Mouse (Mus musculus) hindbrain, postnatal 0 days (tissue): Measurements from ENCODE around the gene Alyref. TPM values are rescaled to one million over a fixed set of nuclear protein-coding genes. Genes with fewer than 3 reads are reported as not detected.

Source experiments
- ATAC-seq: fragments of 200-750 bp; cut with Nextera tagmentation; 2 replicates; pipeline ENCODE4 v1.8.0; 2017; ENCODE audit warnings: mild to moderate bottlenecking, moderate TSS enrichment, moderate library complexity
- DNase-seq: peaks from one replicate; pipeline ENCODE4 v3.0.0-alpha.2; 2015; ENCODE audit warnings: low spot score
- H3K27ac ChIP-seq: fragments of 300-500 bp; sonication (generic); 2 replicates; pipeline ENCODE4 v1.5.1; 2014; ENCODE audit warnings: mild to moderate bottlenecking
- H3K27me3 ChIP-seq: fragments of 300-500 bp; sonication (generic); 2 replicates; pipeline ENCODE4 v1.6.1; 2014; ENCODE audit warnings: low read length, mixed read lengths; ENCODE audit not compliant: insufficient read depth
- H3K36me3 ChIP-seq: fragments of 300-500 bp; sonication (generic); 2 replicates; pipeline ENCODE4 v1.6.1; 2014; ENCODE audit warnings: low read length, mixed read lengths; ENCODE audit not compliant: insufficient read depth
- H3K4me1 ChIP-seq: fragments of 300-500 bp; sonication (generic); 2 replicates; pipeline ENCODE4 v1.6.1; 2014; ENCODE audit warnings: antibody characterized with exemption, low read length, mixed read lengths; ENCODE audit not compliant: insufficient read depth
- H3K4me2 ChIP-seq: fragments of 300-500 bp; sonication (generic); 2 replicates; pipeline ENCODE4 v1.6.1; 2014; ENCODE audit warnings: low read depth, mild to moderate bottlenecking, low read length, moderate library complexity, mixed read lengths
- H3K4me3 ChIP-seq: fragments of 300-500 bp; sonication (generic); 2 replicates; pipeline ENCODE4 v1.5.1; 2014; ENCODE audit warnings: low read length
- H3K9ac ChIP-seq: fragments of 300-500 bp; sonication (generic); replicated peaks from 2 replicates; pipeline ENCODE4 v1.6.1; 2014; ENCODE audit warnings: mild to moderate bottlenecking, low read length, moderate library complexity, mixed read lengths
- H3K9me3 ChIP-seq: fragments of 300-500 bp; sonication (generic); 2 replicates; pipeline ENCODE4 v1.6.1; 2016; ENCODE audit warnings: low read length, mixed read lengths
- CTCF ChIP-seq: IDR thresholded peaks from 2 replicates; pipeline ENCODE4 v1.5.1; 2016; ENCODE audit warnings: antibody characterized with exemption, control low read depth, low read depth
- WGBS: fragments of 180-500 bp; shearing (Covaris S2); extraction: QIAGEN DNeasy Blood & Tissue Kit; methylation state at CpG from one replicate; pipeline ENCODE4 v1.1.7; 2014; 5-methylcytosine and 5-hydroxymethylcytosine counted together
- polyA plus RNA-seq: library from polyadenylated mRNA; unstranded; fragments of >200 nt; fragmentation: Nextera tagmentation; extraction: Ambion mirVana; gene quantifications from 2 replicates; pipeline ENCODE4 v1.2.1, GENCODE M21; 2015
- total RNA-seq: library from RNA; depleted of rRNA; stranded (reverse); fragments of >200 nt; gene quantifications from 2 replicates; pipeline ENCODE4 v1.2.3, GENCODE M21; 2014

Alyref gene
- total and polyA plus RNA-seq, 2 experiments from 2014 or later = 95.2 to 185 TPM

- peak overlapping the region; percentile 41; the same call in 1 of the 2 replicates for H3K27ac ChIP-seq
- ATAC-seq (no peak), DNase-seq (no peak)
- no peak for TF ChIP-seq CTCF
- peaks cover 17% of the 10 kb centered on the region for H3K4me1 ChIP-seq
- peak overlapping the region; percentile 25; the same call in 1 of the 2 replicates for H3K4me2 ChIP-seq
- H3K9me3 ChIP-seq = no peaks in the 10 kb centered on the region
- H3K27me3 ChIP-seq = no peaks in the 10 kb centered on the region
- no peak overlapping the region; the same call in 1 of the 2 replicates for H3K9ac ChIP-seq
- 35% methylated on average over 5 of the region's 5 CpGs for WGBS
- H3K36me3 ChIP-seq = 0 out of 2 replicates have a peak, but pooled peaks cover 5% of the 10 kb centered on the region
- no peak overlapping the region for H3K4me3 ChIP-seq
Observed at GRCm38 (mm10) chr11:120630401-120630871, 32.3 kb upstream of the Alyref start.

DNA sequence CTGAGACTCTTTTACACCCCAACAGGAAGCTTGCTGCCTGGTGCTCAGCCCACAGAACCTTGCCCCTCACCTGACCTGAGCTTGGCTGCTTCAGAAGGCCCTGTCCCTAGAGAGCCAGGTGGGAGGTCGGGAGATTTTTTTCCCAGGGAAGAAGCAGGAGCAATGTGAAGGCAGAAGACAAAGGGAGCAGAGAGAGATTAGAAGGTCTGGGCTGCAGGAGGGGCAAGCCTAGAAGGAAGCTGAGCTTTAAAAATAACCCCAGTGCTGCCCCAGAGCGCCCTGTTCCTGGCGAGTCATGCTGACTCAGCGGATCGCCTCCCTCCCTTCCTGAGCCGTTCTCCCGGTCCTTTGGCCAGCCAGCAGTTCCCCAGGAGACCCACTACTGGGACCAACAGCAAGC is 31.7 kb upstream of the Alyref start:
- Histone ChIP-seq H3K4me2 (0 out of 2 replicates have a peak overlapping the region, but pooled peaks have one; percentile 25), H3K9ac (no peak overlapping the region; the same call in 1 of the 2 replicates)

GRCm38 (mm10) chr11:120629341-120629730 is 31.2 kb upstream of the Alyref start:
- H3K27me3 ChIP-seq = no peaks in the 10 kb centered on the region
- 72% methylated on average over 23 of the region's 23 CpGs for WGBS
- 0 out of 2 replicates have a peak, but pooled peaks cover 5% of the 10 kb centered on the region for H3K36me3 ChIP-seq
- no peak for DNase-seq
- no peak for TF ChIP-seq CTCF
- H3K27ac ChIP-seq = peak overlapping the region; percentile 41; the same call in 1 of the 2 replicates
- no peak overlapping the region for H3K9ac ChIP-seq
- H3K4me3 ChIP-seq = no peak overlapping the region
- 0 out of 2 replicates have a peak overlapping the region, but pooled peaks have one; percentile 25 for H3K4me2 ChIP-seq
- no peak for ATAC-seq
- H3K9me3 ChIP-seq = no peaks in the 10 kb centered on the region
- peaks cover 22% of the 10 kb centered on the region for H3K4me1 ChIP-seq

More for the DNA sequence above, 31.7 kb upstream of the Alyref start:
- Histone ChIP-seq H3K27ac (peak overlapping the region; percentile 41; the same call in 1 of the 2 replicates), H3K36me3 (0 out of 2 replicates have a peak, but pooled peaks cover 5% of the 10 kb centered on the region), H3K4me1 (peaks cover 22% of the 10 kb centered on the region), H3K27me3 (no peaks in the 10 kb centered on the region), H3K9me3 (no peaks in the 10 kb centered on the region), H3K4me3 (no peak overlapping the region)
- ATAC-seq (no peak), DNase-seq (no peak)
- 34% methylated on average over 7 of the region's 7 CpGs for WGBS
- TF ChIP-seq CTCF = no peak

DNA sequence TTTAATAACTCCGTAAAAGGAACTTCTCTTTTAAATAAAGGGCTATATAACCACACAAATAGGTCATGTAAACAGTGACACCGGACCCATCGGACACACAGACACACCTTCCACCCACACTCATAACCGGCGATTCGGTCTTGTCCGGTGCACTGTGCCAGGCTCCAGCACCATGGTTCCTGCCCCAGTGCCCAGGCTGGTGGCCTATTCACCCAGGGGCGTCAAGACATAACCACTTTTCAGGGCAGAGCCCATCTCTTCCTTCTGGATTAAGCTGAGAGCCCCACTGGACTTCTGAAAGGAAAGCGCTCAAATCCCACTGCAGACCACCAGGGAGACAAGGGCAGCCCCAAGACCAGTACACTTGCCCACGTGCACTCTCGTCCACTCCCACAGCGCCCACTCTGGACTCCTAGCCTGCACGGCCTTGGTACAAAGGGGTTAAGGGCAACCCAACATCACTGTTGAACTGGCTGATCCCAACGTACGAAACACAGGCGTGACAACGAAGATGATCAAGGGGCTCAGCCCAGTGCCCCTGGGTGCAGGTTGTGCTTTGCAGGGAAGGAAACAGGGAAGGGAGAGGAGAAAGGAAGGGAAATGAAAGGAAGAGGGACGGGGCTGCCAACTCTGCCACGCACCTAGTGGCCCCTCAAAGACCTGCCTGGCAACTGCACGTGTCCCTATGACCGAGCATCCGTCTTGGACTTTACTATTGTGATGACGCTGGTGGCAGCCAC is 30.6 kb upstream of the Alyref start:
- ATAC-seq (no peak), DNase-seq (no peak)
- Histone ChIP-seq H3K27ac (no peak overlapping the region), H3K9ac (no peak overlapping the region), H3K4me2 (no peak overlapping the region), H3K9me3 (no peaks in the 10 kb centered on the region), H3K4me1 (peaks cover 22% of the 10 kb centered on the region), H3K27me3 (no peaks in the 10 kb centered on the region), H3K36me3 (0 out of 2 replicates have a peak, but pooled peaks cover 5% of the 10 kb centered on the region), H3K4me3 (no peak overlapping the region)
- TF ChIP-seq CTCF = no peak
- 94% methylated on average over 23 of the region's 23 CpGs for WGBS

DNA sequence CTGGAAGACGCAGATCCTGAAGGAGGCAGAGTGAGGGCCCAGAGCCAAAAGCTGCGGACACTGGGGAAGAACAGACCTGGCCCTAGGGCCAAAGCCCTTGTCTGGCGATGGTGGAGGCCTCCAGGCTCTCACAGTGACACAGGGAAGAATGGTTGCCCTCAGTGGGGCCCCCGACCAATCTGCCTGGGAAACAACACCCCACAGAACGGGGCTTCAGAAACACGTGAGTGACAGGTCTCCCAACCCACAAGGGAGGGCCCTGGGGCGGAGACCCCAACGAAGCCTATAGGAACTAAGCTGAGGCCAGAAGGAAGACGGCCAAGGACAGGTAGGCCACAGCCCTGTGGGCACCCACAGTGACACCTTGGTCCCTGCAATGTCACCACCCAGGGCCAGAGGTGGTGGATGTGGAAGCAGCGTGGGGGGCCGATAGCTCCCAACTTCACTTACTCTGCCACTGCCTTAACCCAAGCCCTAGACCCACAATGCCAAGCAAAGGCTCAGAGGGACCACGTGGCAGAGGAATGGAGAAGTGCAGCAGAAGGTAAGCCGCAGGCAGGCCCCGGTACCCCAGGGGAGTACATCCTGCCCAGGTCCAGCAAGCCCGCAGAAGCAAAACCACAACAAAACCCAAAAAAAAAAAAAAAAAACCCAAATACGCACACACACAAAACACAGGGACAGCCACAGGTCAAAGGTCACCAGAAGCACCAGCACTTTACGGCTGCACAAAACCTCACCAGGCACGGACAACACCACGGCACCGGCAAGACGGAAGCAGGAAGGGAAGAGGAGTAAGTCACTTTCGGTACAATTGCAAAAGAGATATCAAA is 29.5 kb upstream of the Alyref start:
- Histone ChIP-seq H3K27me3 (no peaks in the 10 kb centered on the region), H3K4me3 (no peak overlapping the region), H3K9ac (no peak overlapping the region), H3K9me3 (no peaks in the 10 kb centered on the region), H3K27ac (no peak overlapping the region), H3K4me1 (peaks cover 22% of the 10 kb centered on the region), H3K4me2 (no peak overlapping the region), H3K36me3 (peaks cover 12% of the 10 kb centered on the region; the same call in 1 of the 2 replicates)
- no peak for DNase-seq
- TF ChIP-seq CTCF = no peak
- WGBS = 70% methylated on average over 22 of the region's 22 CpGs
- no peak for ATAC-seq

- Histone ChIP-seq H3K9me3 (no peaks in the 10 kb centered on the region), H3K36me3 (peaks cover 16% of the 10 kb centered on the region; the same call in 1 of the 2 replicates), H3K4me3 (no peak overlapping the region), H3K4me2 (no peak overlapping the region), H3K27me3 (no peaks in the 10 kb centered on the region), H3K9ac (no peak overlapping the region), H3K27ac (no peak overlapping the region), H3K4me1 (peaks cover 20% of the 10 kb centered on the region)
- no peak for ATAC-seq
- no peak for DNase-seq
- 90% methylated on average over 11 of the region's 11 CpGs for WGBS
- no peak for TF ChIP-seq CTCF
Observed at GRCm38 (mm10) chr11:120626785-120627467, 28.8 kb upstream of the Alyref start.
